Comparison of ENCODE assay signal across 8 mouse cellular contexts in genomic region chr2:76673472-76674081, GRCm38 (mm10). TPM values are rescaled to one million over a fixed set of nuclear protein-coding genes. Genes with fewer than 3 reads are reported as not detected.
DNase-seq lines count a peak whose midpoint lies in the region; ATAC-seq lines count a peak whose summit lies in the region.

No protein-coding gene starts in this region.

- H3K36me3 ChIP-seq in heart, embryonic 12.5 days, result peaks cover under 1% of the 10 kb centered on the region; the same call in 1 of the 2 replicates
- peaks cover 9% of the 10 kb centered on the region; the same call in 1 of the 2 replicates for H3K36me3 ChIP-seq in kidney, embryonic 15.5 days

- peak overlapping the region; percentile 78 for H3K4me2 ChIP-seq in heart, embryonic 12.5 days
- H3K4me2 ChIP-seq in kidney, embryonic 15.5 days, result peak overlapping the region; percentile 77

- peak; percentile 66 to 72 for DNase-seq in B cell, adult 2 months
- DNase-seq in MN1 (ENCODE audit: low spot score), result peak; percentile 94
- peak; percentile 72 for DNase-seq in embryo, embryonic 10 days (ENCODE audit: low spot score)
- DNase-seq in lung, postnatal 25 days (ENCODE audit: low spot score), result peak; percentile 79
- DNase-seq in spleen, adult 18-20 months, result peak; percentile 43 to 69
- no peak for DNase-seq in right cerebral cortex, postnatal 4 days

- H3K27ac ChIP-seq in heart, embryonic 12.5 days (ENCODE audit: poor library complexity, severe bottlenecking), result peak overlapping the region; percentile 70
- peak overlapping the region; percentile 91 for H3K27ac ChIP-seq in kidney, embryonic 15.5 days

- no peaks in the 10 kb centered on the region for H3K9me3 ChIP-seq in heart, embryonic 12.5 days (replicated peaks)
- H3K9me3 ChIP-seq in kidney, embryonic 15.5 days (replicated peaks), result no peaks in the 10 kb centered on the region

- 31% methylated on average over 7 of the region's 7 CpGs for WGBS in heart, embryonic 12.5 days
- 45% methylated on average over 7 of the region's 7 CpGs for WGBS in kidney, embryonic 15.5 days

- no peak for ATAC-seq in heart, embryonic 12.5 days (ENCODE audit: insufficient number of reproducible peaks, low FRiP score)
- ATAC-seq in kidney, embryonic 15.5 days (replicated peaks; ENCODE audit: low FRiP score), result no peak

- peak overlapping the region; percentile 47 for H3K4me3 ChIP-seq in heart, embryonic 12.5 days
- peak overlapping the region; percentile 54 for H3K4me3 ChIP-seq in kidney, embryonic 15.5 days (replicated peaks)

- no peaks in the 10 kb centered on the region for H3K27me3 ChIP-seq in heart, embryonic 12.5 days (replicated peaks)
- no peaks in the 10 kb centered on the region for H3K27me3 ChIP-seq in kidney, embryonic 15.5 days

- no peak overlapping the region for H3K9ac ChIP-seq in heart, embryonic 12.5 days
- no peak overlapping the region for H3K9ac ChIP-seq in kidney, embryonic 15.5 days

- H3K4me1 ChIP-seq in heart, embryonic 12.5 days (replicated peaks), result peaks cover 30% of the 10 kb centered on the region
- peaks cover 32% of the 10 kb centered on the region for H3K4me1 ChIP-seq in kidney, embryonic 15.5 days

RNA-seq across cellular contexts. Expression of gene Fkbp7, which starts 0.7 kb away (rescaled TPM):
- polyA plus RNA-seq in heart, embryonic 12.5 days (2016; fragmentation: Nextera tagmentation; extraction: Ambion mirVana), result 61.9 and 62.4 TPM in 2 replicates
- polyA plus RNA-seq in kidney, embryonic 15.5 days (2015; fragmentation: Nextera tagmentation; extraction: Ambion mirVana), result 65.4 and 66.7 TPM in 2 replicates

RNA-seq across cellular contexts. Expression of gene Plekha3, which starts 1.5 kb away (rescaled TPM):
- polyA plus RNA-seq in heart, embryonic 12.5 days (2016; fragmentation: Nextera tagmentation; extraction: Ambion mirVana), result 14.9 and 17.3 TPM in 2 replicates
- 13.9 and 14.0 TPM in 2 replicates for polyA plus RNA-seq in kidney, embryonic 15.5 days (2015; fragmentation: Nextera tagmentation; extraction: Ambion mirVana)

RNA-seq across cellular contexts. Expression of gene Pjvk, which starts 25.3 kb away (rescaled TPM):
- 0.21 TPM in 1 of 2 replicates, not detected in the other for polyA plus RNA-seq in heart, embryonic 12.5 days (2016; fragmentation: Nextera tagmentation; extraction: Ambion mirVana)
- 1.6 and 2.7 TPM in 2 replicates for polyA plus RNA-seq in kidney, embryonic 15.5 days (2015; fragmentation: Nextera tagmentation; extraction: Ambion mirVana)

RNA-seq across cellular contexts. Expression of gene Prkra, which starts 25.8 kb away (rescaled TPM):
- 33.1 and 35.5 TPM in 2 replicates for polyA plus RNA-seq in heart, embryonic 12.5 days (2016; fragmentation: Nextera tagmentation; extraction: Ambion mirVana)
- 78.8 and 80.5 TPM in 2 replicates for polyA plus RNA-seq in kidney, embryonic 15.5 days (2015; fragmentation: Nextera tagmentation; extraction: Ambion mirVana)
